Mouse (Mus musculus): ENCODE measurements around the gene Sptlc2. TPM values are rescaled to one million over a fixed set of nuclear protein-coding genes. Genes with fewer than 3 reads are reported as not detected.

Gene Sptlc2
- total and polyA plus RNA-seq, 2 experiments from 2014 or later: 32.8 to 86.9 TPM

- ATAC-seq: no peak
- 92% methylated on average over 5 of the region's 5 CpGs for WGBS
These were observed 99.1 kb downstream of the Sptlc2 start for GRCm38 (mm10) chr12:87289100-87289499.

GRCm38 (mm10) chr12:87284726-87285125 lies 103.4 kb downstream of the Sptlc2 start:
- H3K4me3 ChIP-seq (ENCODE audit: low read length): no peak overlapping the region
- WGBS: 83% methylated on average over 5 of the region's 5 CpGs
- H3K4me2 ChIP-seq (ENCODE audit: low read depth, low read length): no peak overlapping the region
- no peak overlapping the region for H3K27ac ChIP-seq
- ATAC-seq: no peak
- H3K9me3 ChIP-seq (ENCODE audit: low read length): no peaks in the 10 kb centered on the region
- no peak overlapping the region for H3K9ac ChIP-seq (replicated peaks; ENCODE audit: low read length)
- no peaks in the 10 kb centered on the region for H3K27me3 ChIP-seq (ENCODE audit: insufficient read depth, low read length)
- no peaks in the 10 kb centered on the region for H3K36me3 ChIP-seq (ENCODE audit: insufficient read depth, low read length)
- H3K4me1 ChIP-seq (ENCODE audit: insufficient read depth, low read length): no peaks in the 10 kb centered on the region
- no peak for DNase-seq (ENCODE audit: low spot score)
- no peak for TF ChIP-seq CTCF (IDR thresholded peaks at IDR 0.05; ENCODE audit: low read depth)

More at GRCm38 (mm10) chr12:87289100-87289499, 99.1 kb downstream of the Sptlc2 start:
- Histone ChIP-seq H3K9me3 (ENCODE audit: low read length) (no peaks in the 10 kb centered on the region), H3K4me2 (ENCODE audit: low read depth, low read length) (no peak overlapping the region), H3K27me3 (ENCODE audit: insufficient read depth, low read length) (no peaks in the 10 kb centered on the region), H3K4me3 (ENCODE audit: low read length) (no peak overlapping the region), H3K4me1 (ENCODE audit: insufficient read depth, low read length) (no peaks in the 10 kb centered on the region), H3K27ac (no peak overlapping the region), H3K9ac (replicated peaks; ENCODE audit: low read length) (no peak overlapping the region), H3K36me3 (ENCODE audit: insufficient read depth, low read length) (no peaks in the 10 kb centered on the region)
- DNase-seq (ENCODE audit: low spot score): no peak
- no peak for TF ChIP-seq CTCF (IDR thresholded peaks at IDR 0.05; ENCODE audit: low read depth)

GRCm38 (mm10) chr12:87284268-87284667 lies 103.9 kb downstream of the Sptlc2 start:
- H3K9me3 ChIP-seq (ENCODE audit: low read length): no peaks in the 10 kb centered on the region
- 76% methylated on average over 4 of the region's 4 CpGs for WGBS
- no peak for ATAC-seq

GRCm38 (mm10) chr12:87283706-87284105 lies 104.4 kb downstream of the Sptlc2 start:
- no peak overlapping the region for H3K27ac ChIP-seq
- no peaks in the 10 kb centered on the region for H3K9me3 ChIP-seq (ENCODE audit: low read length)
- no peaks in the 10 kb centered on the region for H3K36me3 ChIP-seq (ENCODE audit: insufficient read depth, low read length)
- H3K9ac ChIP-seq (replicated peaks; ENCODE audit: low read length): no peak overlapping the region
- 68% methylated on average over 7 of the region's 7 CpGs for WGBS
- no peak for DNase-seq (ENCODE audit: low spot score)
- H3K4me1 ChIP-seq (ENCODE audit: insufficient read depth, low read length): no peaks in the 10 kb centered on the region
- H3K4me3 ChIP-seq (ENCODE audit: low read length): no peak overlapping the region
- no peak overlapping the region for H3K4me2 ChIP-seq (ENCODE audit: low read depth, low read length)
- ATAC-seq: no peak
- TF ChIP-seq CTCF (IDR thresholded peaks at IDR 0.05; ENCODE audit: low read depth): no peak
- H3K27me3 ChIP-seq (ENCODE audit: insufficient read depth, low read length): no peaks in the 10 kb centered on the region

More at GRCm38 (mm10) chr12:87284268-87284667, 103.9 kb downstream of the Sptlc2 start:
- no peak overlapping the region for H3K4me3 ChIP-seq (ENCODE audit: low read length)
- TF ChIP-seq CTCF (IDR thresholded peaks at IDR 0.05; ENCODE audit: low read depth): no peak
- no peak overlapping the region for H3K4me2 ChIP-seq (ENCODE audit: low read depth, low read length)
- H3K9ac ChIP-seq (replicated peaks; ENCODE audit: low read length): no peak overlapping the region
- no peak for DNase-seq (ENCODE audit: low spot score)
- H3K4me1 ChIP-seq (ENCODE audit: insufficient read depth, low read length): no peaks in the 10 kb centered on the region
- H3K27ac ChIP-seq: no peak overlapping the region
- H3K27me3 ChIP-seq (ENCODE audit: insufficient read depth, low read length): no peaks in the 10 kb centered on the region
- H3K36me3 ChIP-seq (ENCODE audit: insufficient read depth, low read length): no peaks in the 10 kb centered on the region

GRCm38 (mm10) chr12:87282743-87283142 lies 105.4 kb downstream of the Sptlc2 start:
- Histone ChIP-seq H3K9me3 (ENCODE audit: low read length) (no peaks in the 10 kb centered on the region), H3K9ac (replicated peaks; ENCODE audit: low read length) (no peak overlapping the region), H3K27ac (no peak overlapping the region), H3K36me3 (ENCODE audit: insufficient read depth, low read length) (no peaks in the 10 kb centered on the region), H3K4me1 (ENCODE audit: insufficient read depth, low read length) (no peaks in the 10 kb centered on the region), H3K4me3 (ENCODE audit: low read length) (no peak overlapping the region), H3K4me2 (ENCODE audit: low read depth, low read length) (no peak overlapping the region), H3K27me3 (ENCODE audit: insufficient read depth, low read length) (no peaks in the 10 kb centered on the region)
- ATAC-seq (no peak), DNase-seq (ENCODE audit: low spot score) (no peak)
- no peak for TF ChIP-seq CTCF (IDR thresholded peaks at IDR 0.05; ENCODE audit: low read depth)
- 90% methylated on average over 4 of the region's 4 CpGs for WGBS

GRCm38 (mm10) chr12:87281766-87282165 lies 106.4 kb downstream of the Sptlc2 start:
- no peaks in the 10 kb centered on the region for H3K4me1 ChIP-seq (ENCODE audit: insufficient read depth, low read length)
- no peak overlapping the region for H3K4me2 ChIP-seq (ENCODE audit: low read depth, low read length)
- WGBS: 97% methylated on average over 1 of the region's 1 CpGs
- H3K9me3 ChIP-seq (ENCODE audit: low read length): no peaks in the 10 kb centered on the region
- no peak overlapping the region for H3K27ac ChIP-seq
- DNase-seq (ENCODE audit: low spot score) (no peak), ATAC-seq (no peak)
- H3K4me3 ChIP-seq (ENCODE audit: low read length): no peak overlapping the region
- H3K27me3 ChIP-seq (ENCODE audit: insufficient read depth, low read length): no peaks in the 10 kb centered on the region
- TF ChIP-seq CTCF (IDR thresholded peaks at IDR 0.05; ENCODE audit: low read depth): no peak
- H3K9ac ChIP-seq (replicated peaks; ENCODE audit: low read length): no peak overlapping the region
- no peaks in the 10 kb centered on the region for H3K36me3 ChIP-seq (ENCODE audit: insufficient read depth, low read length)

- Histone ChIP-seq H3K4me3 (ENCODE audit: low read length) (no peak overlapping the region), H3K36me3 (ENCODE audit: insufficient read depth, low read length) (peaks cover 5% of the 10 kb centered on the region), H3K27ac (no peak overlapping the region), H3K4me1 (ENCODE audit: insufficient read depth, low read length) (no peaks in the 10 kb centered on the region), H3K4me2 (ENCODE audit: low read depth, low read length) (no peak overlapping the region), H3K9me3 (ENCODE audit: low read length) (no peaks in the 10 kb centered on the region), H3K27me3 (ENCODE audit: insufficient read depth, low read length) (no peaks in the 10 kb centered on the region), H3K9ac (replicated peaks; ENCODE audit: low read length) (no peak overlapping the region)
- ATAC-seq: no peak
- peak; percentile 42 for TF ChIP-seq CTCF (IDR thresholded peaks at IDR 0.05; ENCODE audit: low read depth)
- DNase-seq (ENCODE audit: low spot score): no peak
- 45% methylated on average over 14 of the region's 14 CpGs for WGBS
These were observed 108.3 kb downstream of the Sptlc2 start for GRCm38 (mm10) chr12:87279879-87280278.

All from hindbrain, postnatal 0 days (tissue).